Mouse (Mus musculus) hindbrain, postnatal 0 days (tissue): ENCODE data around the gene Vwa8. TPM values are rescaled to one million over a fixed set of nuclear protein-coding genes. Genes with fewer than 3 reads are reported as not detected.

Source experiments
- ATAC-seq: fragments of 200-750 bp; cut with Nextera tagmentation; 2 replicates; pipeline ENCODE4 v1.8.0; 2017; ENCODE audit warnings: mild to moderate bottlenecking, moderate TSS enrichment, moderate library complexity
- DNase-seq: peaks from one replicate; pipeline ENCODE4 v3.0.0-alpha.2; 2015; ENCODE audit warnings: low spot score
- H3K27ac ChIP-seq: fragments of 300-500 bp; sonication (generic); 2 replicates; pipeline ENCODE4 v1.5.1; 2014; ENCODE audit warnings: mild to moderate bottlenecking
- H3K27me3 ChIP-seq: fragments of 300-500 bp; sonication (generic); 2 replicates; pipeline ENCODE4 v1.6.1; 2014; ENCODE audit warnings: low read length, mixed read lengths; ENCODE audit not compliant: insufficient read depth
- H3K36me3 ChIP-seq: fragments of 300-500 bp; sonication (generic); 2 replicates; pipeline ENCODE4 v1.6.1; 2014; ENCODE audit warnings: low read length, mixed read lengths; ENCODE audit not compliant: insufficient read depth
- H3K4me1 ChIP-seq: fragments of 300-500 bp; sonication (generic); 2 replicates; pipeline ENCODE4 v1.6.1; 2014; ENCODE audit warnings: antibody characterized with exemption, low read length, mixed read lengths; ENCODE audit not compliant: insufficient read depth
- H3K4me2 ChIP-seq: fragments of 300-500 bp; sonication (generic); 2 replicates; pipeline ENCODE4 v1.6.1; 2014; ENCODE audit warnings: low read depth, mild to moderate bottlenecking, low read length, moderate library complexity, mixed read lengths
- H3K4me3 ChIP-seq: fragments of 300-500 bp; sonication (generic); 2 replicates; pipeline ENCODE4 v1.5.1; 2014; ENCODE audit warnings: low read length
- H3K9ac ChIP-seq: fragments of 300-500 bp; sonication (generic); replicated peaks from 2 replicates; pipeline ENCODE4 v1.6.1; 2014; ENCODE audit warnings: mild to moderate bottlenecking, low read length, moderate library complexity, mixed read lengths
- H3K9me3 ChIP-seq: fragments of 300-500 bp; sonication (generic); 2 replicates; pipeline ENCODE4 v1.6.1; 2016; ENCODE audit warnings: low read length, mixed read lengths
- CTCF ChIP-seq: IDR thresholded peaks from 2 replicates; pipeline ENCODE4 v1.5.1; 2016; ENCODE audit warnings: antibody characterized with exemption, control low read depth, low read depth
- WGBS: fragments of 180-500 bp; shearing (Covaris S2); extraction: QIAGEN DNeasy Blood & Tissue Kit; methylation state at CpG from one replicate; pipeline ENCODE4 v1.1.7; 2014; 5-methylcytosine and 5-hydroxymethylcytosine counted together
- polyA plus RNA-seq: library from polyadenylated mRNA; unstranded; fragments of >200 nt; fragmentation: Nextera tagmentation; extraction: Ambion mirVana; gene quantifications from 2 replicates; pipeline ENCODE4 v1.2.1, GENCODE M21; 2015
- total RNA-seq: library from RNA; depleted of rRNA; stranded (reverse); fragments of >200 nt; gene quantifications from 2 replicates; pipeline ENCODE4 v1.2.3, GENCODE M21; 2014

The Vwa8 gene
- total and polyA plus RNA-seq, 2 experiments from 2014 or later = 9.6 to 20.8 TPM

DNA sequence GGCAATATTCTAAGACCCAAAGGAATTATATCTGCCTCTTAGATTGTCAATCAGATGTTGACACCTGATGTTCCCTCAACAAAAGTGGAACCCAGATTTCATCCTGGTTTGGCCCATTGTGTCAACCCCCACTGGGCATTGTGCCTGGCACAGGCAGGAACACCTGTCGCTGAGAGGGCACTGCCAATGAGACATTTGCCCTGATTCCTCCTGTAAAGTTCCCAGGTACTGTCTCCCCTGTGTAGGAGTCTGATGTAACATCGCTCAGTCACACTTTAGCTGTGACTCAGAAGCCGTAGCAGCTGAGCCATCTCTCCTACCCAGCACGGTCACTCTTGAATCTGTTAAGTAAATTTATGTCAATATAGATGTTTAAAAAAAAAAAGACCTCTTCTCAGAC is 382.8 kb downstream of the Vwa8 start:
- DNase-seq = no peak
- no peak for ATAC-seq
- 87% methylated on average over 4 of the region's 4 CpGs for whole genome bisulfite sequencing
- no peaks in the 10 kb centered on the region for H3K36me3 ChIP-seq
- no peaks in the 10 kb centered on the region for H3K9me3 ChIP-seq
- no peak overlapping the region for H3K4me3 ChIP-seq
- no peak overlapping the region for H3K9ac ChIP-seq
- no peaks in the 10 kb centered on the region for H3K27me3 ChIP-seq
- no peak overlapping the region for H3K27ac ChIP-seq
- no peak overlapping the region for H3K4me2 ChIP-seq
- H3K4me1 ChIP-seq = no peaks in the 10 kb centered on the region
- no peak for TF ChIP-seq CTCF

- Histone ChIP-seq H3K4me2 (no peak overlapping the region), H3K9ac (no peak overlapping the region), H3K9me3 (no peaks in the 10 kb centered on the region), H3K27ac (no peak overlapping the region), H3K4me1 (no peaks in the 10 kb centered on the region), H3K4me3 (no peak overlapping the region), H3K36me3 (no peaks in the 10 kb centered on the region), H3K27me3 (no peaks in the 10 kb centered on the region)
- ATAC-seq (no peak), DNase-seq (no peak)
- 86% methylated on average over 5 of the region's 5 CpGs for WGBS
- no peak for TF ChIP-seq CTCF
Observed at GRCm38 (mm10) chr14:79233697-79234096, 384.8 kb downstream of the Vwa8 start.

- DNase-seq = no peak
- WGBS = 99% methylated on average over 2 of the region's 2 CpGs
- TF ChIP-seq CTCF = no peak
- Histone ChIP-seq H3K4me2 (no peak overlapping the region), H3K27me3 (no peaks in the 10 kb centered on the region), H3K9me3 (no peaks in the 10 kb centered on the region), H3K9ac (no peak overlapping the region), H3K36me3 (no peaks in the 10 kb centered on the region), H3K4me3 (no peak overlapping the region), H3K27ac (no peak overlapping the region), H3K4me1 (no peaks in the 10 kb centered on the region)
- ATAC-seq = no peak
Observed at GRCm38 (mm10) chr14:79234513-79234912, 385.7 kb downstream of the Vwa8 start.

GRCm38 (mm10) chr14:79235157-79235556 is 386.3 kb downstream of the Vwa8 start:
- Histone ChIP-seq H3K27me3 (no peaks in the 10 kb centered on the region), H3K4me3 (no peak overlapping the region), H3K36me3 (no peaks in the 10 kb centered on the region), H3K9ac (no peak overlapping the region), H3K4me1 (no peaks in the 10 kb centered on the region), H3K27ac (no peak overlapping the region), H3K9me3 (no peaks in the 10 kb centered on the region), H3K4me2 (no peak overlapping the region)
- DNase-seq (no peak), ATAC-seq (no peak)
- 53% methylated on average over 5 of the region's 5 CpGs for WGBS
- no peak for TF ChIP-seq CTCF

- Histone ChIP-seq H3K9me3 (no peaks in the 10 kb centered on the region), H3K27me3 (no peaks in the 10 kb centered on the region), H3K9ac (no peak overlapping the region), H3K36me3 (no peaks in the 10 kb centered on the region), H3K4me1 (no peaks in the 10 kb centered on the region), H3K4me3 (no peak overlapping the region), H3K4me2 (no peak overlapping the region), H3K27ac (no peak overlapping the region)
- DNase-seq = peak; percentile 19
- 69% methylated on average over 6 of the region's 6 CpGs for WGBS
- no peak for TF ChIP-seq CTCF
- ATAC-seq = peak; percentile 64; the same call in 1 of the 2 replicates
Observed at GRCm38 (mm10) chr14:79236261-79236660, 387.4 kb downstream of the Vwa8 start.

DNA sequence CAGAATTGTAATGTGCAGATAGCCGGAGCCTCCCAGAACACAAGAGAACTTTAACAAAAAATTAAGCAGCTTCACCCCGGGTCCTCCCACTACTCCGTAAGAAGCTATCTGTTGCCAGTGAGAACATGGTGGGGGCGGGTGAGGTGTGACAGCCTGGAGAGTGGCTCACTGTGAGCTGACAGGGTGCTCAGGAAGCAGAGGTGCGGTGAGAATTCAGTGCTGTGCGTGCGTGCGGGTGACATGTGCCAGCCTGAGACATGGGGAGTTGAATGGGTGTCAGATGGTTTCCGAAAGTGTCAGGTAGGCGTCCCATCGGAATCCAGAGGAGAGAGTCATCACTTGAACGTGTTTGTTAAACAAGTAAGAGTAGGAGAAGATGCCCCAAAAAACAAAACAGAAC is 390.6 kb downstream of the Vwa8 start:
- 83% methylated on average over 12 of the region's 12 CpGs for WGBS
- ATAC-seq = no peak

GRCm38 (mm10) chr14:79241057-79241570 is 392.3 kb downstream of the Vwa8 start:
- Histone ChIP-seq H3K9me3 (no peaks in the 10 kb centered on the region), H3K27ac (no peak overlapping the region), H3K27me3 (no peaks in the 10 kb centered on the region), H3K4me3 (no peak overlapping the region), H3K4me2 (no peak overlapping the region), H3K9ac (no peak overlapping the region), H3K4me1 (no peaks in the 10 kb centered on the region), H3K36me3 (no peaks in the 10 kb centered on the region)
- 86% methylated on average over 4 of the region's 4 CpGs for WGBS
- ATAC-seq = no peak
- no peak for DNase-seq
- TF ChIP-seq CTCF = no peak

More for the DNA sequence above, 390.6 kb downstream of the Vwa8 start:
- H3K27ac ChIP-seq = no peak overlapping the region
- DNase-seq = no peak
- H3K36me3 ChIP-seq = no peaks in the 10 kb centered on the region
- H3K4me1 ChIP-seq = no peaks in the 10 kb centered on the region
- H3K9ac ChIP-seq = no peak overlapping the region
- H3K4me3 ChIP-seq = no peak overlapping the region
- H3K4me2 ChIP-seq = no peak overlapping the region
- no peaks in the 10 kb centered on the region for H3K27me3 ChIP-seq
- no peak for TF ChIP-seq CTCF
- no peaks in the 10 kb centered on the region for H3K9me3 ChIP-seq
